Mouse (Mus musculus) left cerebral cortex, adult 8-10 months (tissue): ENCODE data around the gene Ing3. TPM values are rescaled to one million over a fixed set of nuclear protein-coding genes. Genes with fewer than 3 reads are reported as not detected.

Experiments
- DNase-seq, 2 experiments: peaks; one replicate each; pipeline ENCODE4 v3.0.0; 2022; ENCODE audit warnings: low spot score in 2 of 2
- total RNA-seq, 4 experiments: library from RNA; stranded (reverse); gene quantifications; 2 replicates each; pipeline ENCODE4 v1.2.4; 2022

Ing3 gene
- 10 to 100 TPM; 19.0 to 26.7 (median 20.4) TPM for total RNA-seq

- peak; percentile 93 to 100 for DNase-seq
Measured at GRCm38 (mm10) chr6:21949226-21949731, at the start of gene Ing3. Gene Ing3, plus strand, starts transcription at chr6:21949571.

- no peak for DNase-seq
Measured at GRCm38 (mm10) chr6:21909720-21910119, 39.7 kb upstream of the Ing3 start.

GRCm38 (mm10) chr6:21910804-21911203, 38.6 kb upstream of the Ing3 start:
- DNase-seq: no peak

GRCm38 (mm10) chr6:21916591-21916990, 32.8 kb upstream of the Ing3 start:
- DNase-seq: no peak

GRCm38 (mm10) chr6:21924150-21924549, 25.2 kb upstream of the Ing3 start:
- no peak for DNase-seq

GRCm38 (mm10) chr6:21937981-21938635, 11.3 kb upstream of the Ing3 start:
- no peak for DNase-seq

- peak; percentile 94 to 98 for DNase-seq
Measured at GRCm38 (mm10) chr6:21949771-21950448, 539 bp downstream of the Ing3 start.

GRCm38 (mm10) chr6:21950676-21951075, 1.3 kb downstream of the Ing3 start:
- DNase-seq: no peak

- DNase-seq: no peak
Measured at GRCm38 (mm10) chr6:21955468-21955867, 6.1 kb downstream of the Ing3 start.

- DNase-seq: no peak
Measured at GRCm38 (mm10) chr6:21958922-21959321, 9.6 kb downstream of the Ing3 start.

- DNase-seq: no peak
Measured at GRCm38 (mm10) chr6:21959909-21960308, 10.5 kb downstream of the Ing3 start.

- no peak for DNase-seq
Measured at GRCm38 (mm10) chr6:21977532-21977931, 28.2 kb downstream of the Ing3 start.

- no peak for DNase-seq
Measured at GRCm38 (mm10) chr6:21981114-21981513, 31.7 kb downstream of the Ing3 start.

- peak in 1 of 2 experiments; percentile 31 for DNase-seq
Measured at GRCm38 (mm10) chr6:21984990-21985731, 35.8 kb downstream of the Ing3 start.

- no peak for DNase-seq
Measured at GRCm38 (mm10) chr6:21985732-21986540, 36.6 kb downstream of the Ing3 start, which contains the start of gene Cped1. Gene Cped1, plus strand, starts transcription at chr6:21985916.

- no peak for DNase-seq
Measured at GRCm38 (mm10) chr6:21986660-21987331, 37.4 kb downstream of the Ing3 start.

GRCm38 (mm10) chr6:21987554-21987953, 38.2 kb downstream of the Ing3 start:
- DNase-seq: no peak

- no peak for DNase-seq
Measured at GRCm38 (mm10) chr6:21988296-21988695, 38.9 kb downstream of the Ing3 start.

- DNase-seq: no peak
Measured at GRCm38 (mm10) chr6:21989081-21989480, 39.7 kb downstream of the Ing3 start.
